ENCODE assay signal across 24 mouse cellular contexts in the genomic region with DNA sequence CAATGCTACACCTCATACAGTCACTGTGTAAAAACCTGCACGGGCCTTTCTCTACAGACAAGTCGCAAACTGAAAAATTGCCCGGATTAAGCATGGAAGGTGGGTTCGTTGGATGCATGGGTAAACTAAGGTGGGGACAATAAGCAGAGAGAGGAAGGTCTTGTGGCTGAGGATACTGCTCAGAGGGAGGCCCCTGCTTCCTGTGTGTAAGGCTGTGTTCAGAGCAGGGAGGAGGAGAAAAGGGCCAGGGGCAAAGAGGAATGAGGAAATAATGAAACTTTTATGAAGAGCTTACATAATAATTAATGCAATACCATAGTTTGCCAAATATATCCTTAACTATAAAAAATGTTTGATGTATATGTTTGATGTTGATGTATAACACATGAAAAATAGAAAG. TPM values are rescaled to one million over a fixed set of nuclear protein-coding genes. Genes with fewer than 3 reads are reported as not detected.
DNase-seq lines count a peak whose midpoint lies in the region; ATAC-seq and TF ChIP-seq lines count a peak whose summit lies in the region.
"Had no signal": no experiment of that assay in that cellular context is flagged by ENCODE, and none has a peak within 500 bp of the region (broad histone marks: within the 10 kb centered on the region; RNA-seq: fewer than 3 reads in every experiment).

No protein-coding gene starts in this region.

- no peak for TF ChIP-seq POLR2A in thymus, adult 2 months (IDR thresholded peaks at IDR 0.05; ENCODE audit: control insufficient read depth, extremely low read depth, insufficient read depth, low read length, poor library complexity)

- no peak overlapping the region for H3K4me3 ChIP-seq in thymus, adult 2 months (ENCODE audit: control insufficient read depth, insufficient read depth, low read length)
- no peak overlapping the region for H3K4me3 ChIP-seq in forebrain, embryonic 10.5 days
- H3K4me3 ChIP-seq: embryonic facial prominence, embryonic 15.5 days; erythroblast, embryonic 14.5 days; heart, embryonic 15.5 days; hindbrain, embryonic 10.5 days had no signal

- peak; percentile 5 for DNase-seq in thymus, postnatal 25 days
- no peak for DNase-seq in thymus, adult 2 months
- DNase-seq in induced T-regulatory cell, adult 2 months (ENCODE audit: low read depth): peak; percentile 51
- no peak for DNase-seq in embryo, embryonic 10 days (ENCODE audit: low spot score)
- no peak for DNase-seq in forebrain, embryonic 10.5 days (ENCODE audit: extremely low spot score, low spot score)
- DNase-seq in frontal cortex, postnatal 14 days (ENCODE audit: low spot score in 2 of 2): no peak
- DNase-seq: adrenal gland, postnatal 14 days; cerebellum, adult 18-20 months; cerebellum, adult 9-11 months; cerebellum, postnatal 36 days; embryo, embryonic 11 days; gastrocnemius, postnatal 25 days; heart, adult 18-20 months; heart, postnatal 14 days had no signal

- WGBS in thymus, adult 2 months: 41% methylated on average over 4 of the region's 4 CpGs
- 84% methylated on average over 4 of the region's 4 CpGs for WGBS in forebrain, embryonic 10.5 days

- no peak for TF ChIP-seq CTCF in thymus, adult 2 months (IDR thresholded peaks at IDR 0.05; ENCODE audit: borderline replicate concordance, control insufficient read depth, extremely low read depth, insufficient read depth, low read length, poor library complexity)

- peaks cover 6% of the 10 kb centered on the region; the same call in 1 of the 2 replicates for H3K9me3 ChIP-seq in forebrain, embryonic 10.5 days
- H3K9me3 ChIP-seq: embryonic facial prominence, embryonic 15.5 days; heart, embryonic 15.5 days had no signal

- H3K36me3 ChIP-seq in thymus, adult 2 months (ENCODE audit: control insufficient read depth, insufficient read depth, low read length): no peaks in the 10 kb centered on the region
- no peaks in the 10 kb centered on the region for H3K36me3 ChIP-seq in forebrain, embryonic 10.5 days (replicated peaks)
- H3K36me3 ChIP-seq: embryonic facial prominence, embryonic 15.5 days; G1E; heart, embryonic 15.5 days; hindbrain, embryonic 10.5 days had no signal

- no peaks in the 10 kb centered on the region for H3K27me3 ChIP-seq in thymus, adult 2 months (ENCODE audit: control insufficient read depth, insufficient read depth, low read length)
- no peaks in the 10 kb centered on the region for H3K27me3 ChIP-seq in forebrain, embryonic 10.5 days (ENCODE audit: poor library complexity, severe bottlenecking)
- H3K27me3 ChIP-seq: embryonic facial prominence, embryonic 15.5 days; heart, embryonic 15.5 days had no signal

- peaks cover 5% of the 10 kb centered on the region for H3K4me1 ChIP-seq in thymus, adult 2 months (replicated peaks; ENCODE audit: control insufficient read depth, insufficient read depth, low read length)
- no peaks in the 10 kb centered on the region for H3K4me1 ChIP-seq in forebrain, embryonic 10.5 days
- H3K4me1 ChIP-seq: embryonic facial prominence, embryonic 15.5 days; heart, embryonic 15.5 days had no signal

- no peak overlapping the region for H3K27ac ChIP-seq in thymus, adult 2 months (ENCODE audit: control insufficient read depth, insufficient read depth, low read length)
- no peak overlapping the region for H3K27ac ChIP-seq in forebrain, embryonic 10.5 days
- H3K27ac ChIP-seq: embryonic facial prominence, embryonic 15.5 days; heart, embryonic 15.5 days; hindbrain, embryonic 10.5 days; hindbrain, embryonic 14.5 days had no signal

- ATAC-seq in activated CD4-positive, CD25-positive, alpha-beta regulatory T cell, adult 4 months: peak; percentile 61
- peak; percentile 66; the same call in 1 of the 2 replicates for ATAC-seq in monocyte, adult 5-6 weeks (replicated peaks; ENCODE audit: insufficient number of reproducible peaks, low FRiP score, low TSS enrichment, poor library complexity, severe bottlenecking)
- ATAC-seq: forebrain, embryonic 16.5 days; intestine, postnatal 0 days had no signal

RNA-seq across cellular contexts. Expression of a gene that starts 19.5 kb away (rescaled TPM):
- 4.9 and 5.7 TPM in 2 replicates for polyA plus RNA-seq in thymus, adult 2 months (2012; rRNA removed)
- polyA plus RNA-seq in activated CD4-positive, CD25-positive, alpha-beta regulatory T cell, adult 4 months (2017; shearing (Covaris generic)): 1 to 10 TPM; 6.1 to 9.2 TPM
- total RNA-seq in monocyte, adult 5-6 weeks (2017): 8.4 to 36.3 TPM (median 31.8 TPM) in 3 replicates
- polyA plus RNA-seq in forebrain, embryonic 10.5 days (2016; fragmentation: Nextera tagmentation; extraction: Ambion mirVana): 1.4 and 1.8 TPM in 2 replicates
- polyA plus RNA-seq: G1E had no signal

Comparison
In these comparisons a context has a peak if more than half of its experiments do, and no peak if none do; other contexts are left out.
1. DNase-seq: peak in thymus, postnatal 25 days (single experiment) and induced T-regulatory cell, adult 2 months (single experiment); none in thymus, adult 2 months (single experiment), embryo, embryonic 10 days (single experiment), forebrain, embryonic 10.5 days (single experiment) and frontal cortex, postnatal 14 days (0 of 2).